Mouse (Mus musculus): ENCODE results near the gene Clybl. TPM values are rescaled to one million over a fixed set of nuclear protein-coding genes. Genes with fewer than 3 reads are reported as not detected.

The Clybl gene
- total RNA-seq, 4 experiments from 2014 or later: 63.6 to 71.6 (median 70.3) TPM

DNA sequence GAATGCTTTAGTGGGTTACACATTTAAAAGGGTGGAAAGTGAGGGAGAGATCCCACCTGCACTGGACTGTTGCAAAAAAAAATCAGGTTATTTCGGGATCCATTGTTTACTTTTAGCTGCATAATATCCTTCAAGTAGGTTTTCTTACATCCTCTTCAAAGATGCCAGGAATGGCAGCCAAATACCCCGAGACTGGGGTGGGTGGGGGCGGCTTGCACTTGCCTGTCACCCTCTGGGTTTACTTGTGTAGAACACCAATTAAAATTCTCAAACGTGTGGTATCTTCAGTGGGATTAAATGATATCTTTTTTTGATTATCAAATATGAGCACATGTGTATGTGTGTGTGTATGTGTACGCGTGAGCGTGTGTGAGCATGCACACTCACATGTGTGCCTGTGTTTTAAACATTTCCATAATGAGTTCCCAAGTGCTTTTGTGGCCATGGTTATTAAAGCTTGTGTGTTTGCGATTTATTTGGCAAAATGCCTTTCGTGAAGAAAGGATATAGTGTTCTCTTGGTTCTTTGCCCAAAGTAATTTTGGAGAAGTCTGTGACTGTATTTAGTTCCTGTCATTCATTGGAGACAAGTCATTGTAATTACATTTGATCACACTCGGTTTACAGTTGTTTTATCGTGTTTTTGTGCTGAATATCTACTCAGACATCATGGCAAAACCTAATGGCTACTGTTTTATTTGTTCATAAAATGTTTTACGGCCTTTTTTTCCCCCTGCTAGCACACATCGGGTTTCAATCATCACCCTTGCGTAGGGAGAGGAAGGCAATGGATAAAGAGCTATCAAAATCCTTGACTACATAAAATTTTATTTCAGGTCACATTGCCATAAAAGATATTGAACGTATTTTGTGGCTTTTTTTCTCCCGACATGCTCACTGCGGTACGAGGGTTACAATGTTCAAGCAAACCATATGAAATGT, 65.7 kb downstream of the Clybl start:
- DNase-seq (ENCODE audit: low spot score in 2 of 2): no peak

DNA sequence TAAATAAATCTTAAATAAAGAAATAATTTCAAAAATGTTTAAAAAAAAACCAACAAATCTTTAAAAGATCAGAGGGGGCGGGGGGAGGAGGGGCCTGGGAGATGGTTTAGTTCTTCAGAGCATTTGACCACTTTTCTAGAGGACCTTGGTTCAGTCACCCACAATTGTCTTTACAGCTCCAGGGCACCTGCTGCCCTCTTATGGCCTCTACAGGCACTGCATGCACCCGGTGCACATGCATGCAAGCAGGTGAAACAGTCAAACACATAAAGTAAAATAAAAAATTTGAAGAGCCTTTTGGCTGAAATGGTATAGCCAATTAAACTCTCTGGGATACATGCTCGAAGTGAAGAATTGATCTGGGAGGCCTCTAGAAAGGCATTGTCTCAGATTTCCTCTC, 67.6 kb downstream of the Clybl start:
- DNase-seq (ENCODE audit: low spot score in 2 of 2): no peak

DNA sequence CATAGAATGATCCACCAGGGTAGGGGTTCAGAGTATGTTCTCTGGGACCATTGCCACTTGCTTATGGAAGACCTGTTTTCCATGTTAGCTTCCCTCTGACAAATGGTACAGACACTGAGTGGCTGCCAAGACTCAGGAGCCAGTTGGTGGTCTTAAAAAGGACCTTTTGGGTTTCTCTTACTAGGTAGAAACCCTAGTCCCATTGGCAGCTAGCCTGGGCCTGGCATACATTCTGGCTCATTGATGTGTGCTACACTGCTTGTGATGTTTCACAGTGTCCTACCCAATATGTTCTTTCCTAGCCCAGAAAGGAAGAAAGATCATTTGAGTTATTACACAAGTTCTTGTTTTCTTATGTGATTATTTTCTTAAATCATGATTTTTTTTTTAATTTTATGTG, 69.8 kb downstream of the Clybl start:
- no peak for DNase-seq (ENCODE audit: low spot score in 2 of 2)

DNA sequence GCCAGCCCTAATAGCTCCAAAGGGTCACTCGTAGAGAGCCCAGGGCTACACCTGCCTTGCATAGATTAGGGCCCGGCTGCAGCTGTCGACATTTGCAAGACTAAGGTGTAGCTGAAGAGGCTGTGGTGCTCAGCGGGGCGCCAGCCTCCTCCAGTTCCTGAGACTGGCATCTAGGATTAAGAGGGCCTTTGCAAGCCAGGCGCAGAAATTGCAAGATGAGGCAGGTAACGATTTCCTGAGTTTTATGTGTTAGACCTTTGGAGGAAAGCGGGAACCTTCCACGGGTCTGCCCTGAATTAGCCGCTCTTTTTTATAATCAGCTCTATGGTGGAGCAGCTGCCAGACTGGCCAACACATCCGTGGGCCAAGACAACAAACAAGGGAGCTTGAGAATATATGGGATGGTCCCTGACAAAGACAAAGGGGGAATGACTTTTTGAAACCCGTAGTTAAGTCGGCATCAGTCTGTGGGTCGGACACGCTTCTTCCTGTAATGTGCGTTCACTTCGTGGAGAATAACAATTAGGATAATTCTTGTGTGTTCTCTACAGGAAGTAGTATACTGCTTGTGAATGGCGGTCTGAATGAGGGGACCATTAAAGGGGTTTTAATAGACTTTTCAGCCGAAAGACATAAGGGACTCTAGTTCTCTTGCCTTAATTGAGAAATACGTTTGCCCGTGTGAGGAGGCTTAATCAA, 74.2 kb downstream of the Clybl start:
- no peak for DNase-seq (ENCODE audit: low spot score in 2 of 2)

DNA sequence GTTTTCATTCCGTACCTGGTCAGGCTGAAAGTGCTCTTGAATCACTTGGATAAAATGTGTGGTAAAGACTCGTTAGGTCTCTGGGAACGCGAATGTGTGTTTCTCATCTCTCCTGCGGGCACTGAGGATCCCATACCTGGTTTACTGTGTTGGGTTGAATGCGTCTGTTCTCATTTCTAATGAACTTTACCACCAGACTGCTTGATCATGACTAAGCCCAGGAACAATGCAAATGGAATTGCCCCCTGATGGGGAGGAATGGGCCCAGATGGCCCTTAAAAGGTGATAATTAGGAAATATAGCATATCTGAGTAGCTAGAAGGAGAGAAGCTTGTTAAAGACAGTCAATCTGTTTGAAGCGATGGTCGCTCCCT, 74.7 kb downstream of the Clybl start:
- DNase-seq (ENCODE audit: low spot score in 2 of 2): no peak

DNA sequence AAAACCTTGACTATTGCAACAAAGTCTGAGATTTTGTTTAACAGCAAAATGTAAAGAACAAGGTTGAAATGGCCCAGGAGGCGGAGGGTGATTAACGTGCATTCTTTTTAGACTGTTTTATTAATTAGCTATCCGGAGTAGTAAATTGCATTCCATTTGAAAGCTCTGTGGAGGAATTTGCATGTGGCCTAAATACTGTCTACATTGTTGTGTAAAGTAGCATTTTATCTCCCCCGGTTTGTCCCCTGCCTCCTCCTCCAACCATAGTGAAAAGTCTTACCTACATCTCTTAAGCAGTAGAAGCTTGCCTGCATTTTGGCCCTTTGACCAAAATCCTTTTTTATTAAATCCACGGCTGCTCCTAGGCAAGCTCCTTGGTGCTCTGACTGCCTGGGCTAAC, 76.8 kb downstream of the Clybl start:
- DNase-seq (ENCODE audit: low spot score in 2 of 2): no peak

DNA sequence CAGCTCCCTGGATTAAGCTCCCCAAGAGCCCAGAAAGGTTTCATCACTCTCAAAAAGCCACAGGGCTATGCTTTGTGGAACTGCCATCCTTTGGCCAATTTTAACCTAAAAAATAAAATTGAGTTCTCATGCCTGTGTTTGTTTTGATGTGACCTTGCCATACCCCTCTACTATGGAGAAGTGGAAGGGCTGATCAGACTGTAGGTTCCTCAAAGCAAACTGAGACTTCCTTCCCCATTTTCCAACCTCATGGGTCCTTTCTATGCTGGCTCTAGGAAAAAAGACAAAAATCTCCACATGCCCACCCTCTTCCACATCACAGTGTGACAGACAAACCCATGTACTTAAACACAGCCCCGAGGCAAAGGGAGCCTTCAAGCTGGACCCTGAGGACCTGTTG, 79.7 kb downstream of the Clybl start:
- DNase-seq (ENCODE audit: low spot score in 2 of 2): no peak

DNA sequence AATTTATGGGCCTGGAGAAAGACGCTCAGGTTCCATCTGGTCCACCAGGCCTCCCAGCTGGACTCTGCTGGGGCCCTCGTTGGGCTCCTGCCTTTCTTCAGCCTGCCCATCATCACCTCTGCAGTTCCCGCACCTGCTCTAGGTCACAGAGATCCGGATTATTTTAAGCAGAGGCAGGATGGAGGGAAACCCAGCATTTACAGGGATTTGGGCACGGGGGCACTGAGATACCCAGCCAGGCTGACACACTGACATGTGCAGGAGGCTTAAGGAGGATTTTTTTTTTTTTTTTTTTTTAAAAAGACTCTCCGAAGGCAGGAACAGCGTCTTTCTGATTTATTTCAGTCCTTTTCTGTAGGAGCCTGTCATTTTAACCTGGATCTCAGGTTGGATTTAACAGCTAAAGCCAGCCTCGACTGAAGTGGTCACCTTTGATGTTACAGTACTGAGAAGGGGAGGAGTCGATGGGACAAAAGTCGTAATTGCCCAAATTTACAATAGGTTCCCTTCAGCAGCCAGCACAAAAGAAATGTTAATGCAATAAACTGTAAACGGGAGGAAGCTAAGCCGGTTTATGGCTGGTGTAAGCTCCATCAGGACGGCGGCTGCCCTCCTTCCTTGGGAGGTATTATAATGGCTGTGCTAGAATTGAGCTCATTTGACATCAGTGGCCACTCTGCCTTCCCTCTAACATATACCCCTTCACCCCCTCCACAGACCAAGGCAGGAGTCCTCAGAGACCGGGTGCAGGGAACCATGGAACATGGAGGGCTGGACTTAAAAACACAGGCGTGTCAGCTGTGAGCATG, 81.6 kb downstream of the Clybl start:
- no peak for DNase-seq (ENCODE audit: low spot score in 2 of 2)

DNA sequence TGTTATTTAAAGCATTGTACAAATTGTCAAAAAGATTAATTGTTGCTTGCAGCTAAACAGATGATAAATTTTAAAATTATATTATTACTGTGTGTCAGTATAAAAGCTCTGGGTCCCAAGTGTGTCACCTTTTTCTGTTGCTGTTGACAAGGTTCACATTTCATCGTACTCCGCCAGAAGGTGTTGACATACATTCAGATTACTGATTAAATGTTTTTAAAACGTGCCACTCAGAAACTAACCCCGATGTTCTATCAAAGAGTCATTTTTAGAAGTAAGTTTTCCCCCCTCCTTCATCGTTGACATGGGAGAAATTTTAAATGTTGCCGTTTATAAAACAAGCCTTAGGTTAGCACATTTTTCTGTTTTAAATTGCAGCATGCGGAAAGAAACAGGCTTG, 83.7 kb downstream of the Clybl start:
- no peak for DNase-seq (ENCODE audit: low spot score in 2 of 2)

DNA sequence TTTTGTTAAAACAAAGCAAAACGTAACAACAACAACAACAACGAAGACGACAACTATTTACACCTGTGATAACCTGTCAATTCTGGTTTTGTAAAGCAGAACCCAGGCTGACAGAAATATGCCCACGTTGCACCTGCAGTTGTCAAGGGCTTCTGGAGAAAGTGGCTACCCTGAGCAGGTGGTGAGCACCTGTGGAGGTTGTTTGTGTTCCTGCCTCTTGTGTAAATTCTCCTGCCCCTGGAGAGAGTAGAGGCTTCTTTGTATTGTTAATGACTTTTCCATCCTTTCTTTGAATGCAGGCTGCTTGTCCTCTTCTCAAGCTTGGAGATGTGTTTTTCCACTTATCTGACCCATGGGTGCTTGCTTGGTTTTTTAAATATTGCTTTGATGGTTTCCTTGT, 86.1 kb downstream of the Clybl start:
- no peak for DNase-seq (ENCODE audit: low spot score in 2 of 2)

DNA sequence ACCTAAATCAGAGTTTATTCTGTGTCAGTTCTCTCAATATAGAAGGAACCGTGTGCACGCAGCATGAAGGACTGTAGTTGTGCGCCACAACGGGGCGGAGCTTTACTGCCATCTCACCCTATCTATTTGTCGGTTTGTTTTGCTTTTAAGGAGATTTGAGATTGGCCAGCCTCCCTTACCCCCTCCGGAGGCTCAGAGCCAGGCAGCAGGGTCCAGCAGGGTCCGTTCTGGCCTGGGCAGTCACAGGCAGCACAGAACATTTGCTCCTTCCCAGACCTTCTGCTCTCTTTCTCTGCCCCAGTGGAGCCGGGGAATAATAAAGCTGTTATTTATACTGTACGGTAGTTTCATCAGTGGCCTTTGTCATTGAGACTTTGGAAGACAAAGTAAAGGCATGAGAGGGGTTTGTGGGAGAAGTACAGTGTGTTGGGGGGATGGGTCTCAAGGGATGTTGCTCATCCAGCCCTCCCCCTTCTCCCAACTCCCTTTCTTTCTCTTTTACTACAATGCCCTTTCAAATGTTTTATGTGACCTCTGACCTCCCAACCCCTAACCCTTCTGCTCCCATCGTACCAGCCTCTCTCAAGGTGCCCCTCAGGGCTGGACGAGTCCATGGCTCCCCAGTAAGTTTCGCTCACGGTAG, 89.7 kb downstream of the Clybl start:
- no peak for DNase-seq (ENCODE audit: low spot score in 2 of 2)

DNA sequence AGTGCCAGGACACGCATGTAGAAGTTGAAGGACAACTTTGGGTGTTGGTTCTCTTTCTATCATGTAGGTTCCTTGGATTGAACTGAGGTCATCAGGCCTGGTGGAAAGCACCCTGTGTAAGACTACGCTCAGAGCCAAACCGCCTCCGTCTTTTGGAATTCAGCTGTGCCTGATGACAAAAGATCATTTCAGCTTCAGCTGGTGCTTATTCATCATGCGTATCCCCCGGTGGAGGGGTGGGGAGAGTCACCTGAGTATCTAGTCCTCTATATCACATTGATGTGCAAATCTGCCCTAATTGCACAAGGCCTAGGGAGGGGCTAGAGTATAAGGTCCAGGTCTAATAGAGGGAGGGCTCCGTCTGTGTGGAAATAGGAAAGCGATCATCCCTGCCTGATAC, 95.6 kb downstream of the Clybl start:
- DNase-seq (ENCODE audit: low spot score in 2 of 2): no peak

DNA sequence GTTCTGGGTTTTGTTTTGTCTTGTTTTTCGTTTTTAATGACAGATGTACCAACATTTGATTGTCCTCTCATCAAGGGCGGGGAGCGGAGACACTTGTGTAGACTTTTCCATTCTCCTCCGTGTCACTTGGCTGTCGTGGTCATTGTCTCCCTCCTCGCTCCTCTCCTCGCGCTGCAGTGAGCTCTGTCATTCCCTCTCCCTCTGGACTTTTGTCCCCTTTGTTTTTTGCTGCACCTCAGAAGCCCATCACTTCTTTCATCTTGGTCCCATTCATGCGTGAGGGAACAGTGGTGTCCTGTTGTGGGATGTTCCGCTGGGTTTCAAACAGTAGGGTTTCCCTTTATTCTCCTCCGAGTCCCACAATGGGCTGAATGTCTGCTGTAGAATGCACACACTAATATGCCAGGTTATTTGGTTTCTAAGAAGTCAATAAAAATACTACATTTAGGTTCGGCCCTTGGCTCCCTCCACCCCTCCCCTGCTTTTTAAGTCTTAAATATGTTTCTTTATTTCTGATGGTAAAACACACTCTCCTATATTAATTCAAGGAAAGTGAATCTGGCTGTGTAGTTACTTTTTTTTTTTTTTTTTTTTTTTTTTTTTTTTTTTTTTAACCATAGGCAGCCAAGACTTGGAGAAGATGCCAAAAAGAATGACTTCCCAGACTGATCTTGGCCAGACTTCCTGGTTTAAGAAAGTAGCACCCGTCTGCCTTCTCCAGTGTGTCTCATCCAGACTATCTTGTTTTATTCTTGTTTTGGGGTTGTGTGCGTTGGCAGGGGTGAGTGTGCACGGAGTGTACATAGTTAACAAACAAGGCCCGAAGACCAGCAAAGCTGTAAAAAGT, 98.2 kb downstream of the Clybl start:
- DNase-seq (ENCODE audit: low spot score in 2 of 2): no peak

DNA sequence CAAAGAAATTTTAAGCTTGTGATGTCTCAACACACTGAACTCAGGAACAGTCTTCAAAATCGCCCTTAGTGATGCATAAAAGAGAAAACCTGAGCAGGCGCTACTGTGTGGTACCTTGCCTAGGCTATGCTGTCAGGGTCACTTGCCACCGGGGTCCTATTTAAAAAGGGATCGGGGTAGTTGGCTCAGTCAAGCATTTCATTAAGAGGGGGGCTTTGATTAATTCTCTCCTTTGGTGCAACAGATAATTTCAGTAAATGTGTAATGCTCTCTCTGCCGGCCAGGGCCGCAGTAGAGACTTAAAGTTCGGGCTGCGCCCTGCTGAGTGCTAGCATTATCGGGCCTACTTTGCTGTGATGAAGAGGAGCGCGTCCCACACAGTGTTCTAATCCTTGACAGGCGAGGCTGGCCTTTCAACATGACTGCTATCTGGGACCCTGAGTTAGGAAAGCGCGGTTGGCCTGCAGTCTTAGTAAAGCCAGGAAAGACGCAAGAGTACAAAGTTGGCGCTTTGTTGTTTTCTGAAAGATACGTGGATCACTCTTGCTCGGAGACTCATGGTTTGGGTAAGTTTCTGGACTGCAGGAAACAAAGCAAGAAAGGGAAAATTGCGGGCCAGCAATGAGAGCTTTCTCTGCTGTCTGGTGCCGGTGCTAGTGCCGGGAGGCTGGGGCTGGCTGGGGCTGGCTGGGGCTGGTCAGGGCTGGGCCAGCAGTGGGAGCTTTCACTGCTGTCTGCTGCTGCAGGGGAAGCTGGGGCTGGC, 99.0 kb downstream of the Clybl start:
- DNase-seq (ENCODE audit: low spot score in 2 of 2): no peak

DNA sequence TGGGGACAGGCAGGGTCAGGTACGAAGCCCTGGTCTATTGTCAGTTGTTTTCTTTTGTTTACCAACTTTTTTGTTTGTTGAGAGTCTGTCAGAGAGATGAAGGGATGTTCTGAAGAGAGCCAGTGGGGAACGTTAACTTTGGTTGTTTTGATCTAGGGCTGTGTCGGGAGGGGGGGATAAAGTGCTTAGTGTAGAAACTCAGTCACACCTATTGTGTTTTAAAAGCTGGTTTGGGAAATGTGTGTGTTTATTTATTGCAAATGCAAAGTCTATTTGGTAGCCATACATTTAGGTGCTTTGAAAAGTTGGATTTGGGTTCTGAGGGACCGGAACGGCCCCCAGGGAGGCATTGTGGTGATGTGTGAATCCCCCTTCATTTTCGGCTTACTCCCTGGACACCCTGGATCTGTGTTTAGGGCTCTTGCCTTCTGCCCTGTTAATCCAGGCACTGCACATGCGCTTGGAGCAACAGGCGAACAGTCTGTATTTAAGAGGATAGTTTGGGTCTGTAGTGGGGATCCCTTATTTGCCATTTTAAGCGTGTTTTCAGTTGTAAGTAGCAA, 99.6 kb downstream of the Clybl start:
- DNase-seq (ENCODE audit: low spot score in 2 of 2): no peak

DNA sequence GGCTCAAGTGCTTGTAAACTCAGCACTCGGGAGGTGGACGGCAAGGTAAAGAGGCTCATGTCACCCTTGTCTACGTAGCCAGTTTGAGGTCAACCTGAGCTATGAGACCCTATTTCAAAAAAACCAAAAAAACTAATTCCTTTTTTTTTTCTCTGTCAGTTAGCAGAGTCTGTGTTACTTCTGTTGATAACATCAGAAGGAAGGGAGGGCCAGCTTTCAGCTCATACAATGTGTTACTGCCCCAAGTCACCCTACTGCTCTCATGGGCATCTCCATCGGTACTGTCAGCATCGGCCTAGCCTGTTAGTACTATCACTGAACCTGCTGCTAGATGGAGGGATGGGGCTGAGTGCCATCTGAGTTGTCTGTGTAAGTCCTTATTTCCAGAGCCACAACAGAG, 102.5 kb downstream of the Clybl start:
- no peak for DNase-seq (ENCODE audit: low spot score in 2 of 2)

DNA sequence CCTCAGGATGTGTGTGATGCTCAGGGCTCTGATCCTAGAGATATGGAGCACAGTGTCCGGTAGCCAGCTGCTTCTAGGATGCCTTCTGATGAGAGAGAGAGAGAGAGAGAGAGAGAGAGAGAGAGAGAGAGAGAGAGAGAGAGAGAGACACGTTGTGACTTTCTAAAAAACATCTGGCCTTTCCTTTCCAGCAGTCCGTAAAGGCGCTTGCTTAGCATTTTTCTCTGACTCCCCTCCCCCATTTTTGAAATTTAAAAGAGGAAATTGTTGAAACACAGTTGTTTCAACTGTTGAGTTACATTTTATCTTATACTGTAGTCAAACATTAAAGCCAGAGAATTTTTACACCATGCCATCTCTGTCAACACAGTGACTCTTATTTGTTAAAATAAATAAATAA, 114.9 kb downstream of the Clybl start:
- no peak for DNase-seq (ENCODE audit: low spot score in 2 of 2)

DNA sequence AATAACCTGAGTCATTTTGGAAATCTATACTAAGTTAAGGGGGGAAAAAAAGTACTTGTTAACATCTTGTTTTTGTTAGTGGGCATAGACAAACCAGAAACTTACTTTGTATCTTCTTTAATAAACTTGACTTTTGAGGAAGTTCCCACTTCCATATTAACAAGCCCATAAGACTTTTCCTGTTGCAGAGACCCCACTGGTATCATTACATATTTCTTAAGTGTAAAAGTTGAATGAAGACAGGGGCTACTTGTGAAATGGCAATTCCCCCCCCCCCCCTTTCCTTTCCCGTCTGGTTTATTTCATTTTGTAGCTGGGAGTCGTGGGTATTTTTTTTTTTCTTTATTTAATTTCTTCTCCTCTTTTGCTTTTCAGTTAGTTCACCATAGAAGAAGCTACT, 115.4 kb downstream of the Clybl start:
- no peak for DNase-seq (ENCODE audit: low spot score in 2 of 2)

DNA sequence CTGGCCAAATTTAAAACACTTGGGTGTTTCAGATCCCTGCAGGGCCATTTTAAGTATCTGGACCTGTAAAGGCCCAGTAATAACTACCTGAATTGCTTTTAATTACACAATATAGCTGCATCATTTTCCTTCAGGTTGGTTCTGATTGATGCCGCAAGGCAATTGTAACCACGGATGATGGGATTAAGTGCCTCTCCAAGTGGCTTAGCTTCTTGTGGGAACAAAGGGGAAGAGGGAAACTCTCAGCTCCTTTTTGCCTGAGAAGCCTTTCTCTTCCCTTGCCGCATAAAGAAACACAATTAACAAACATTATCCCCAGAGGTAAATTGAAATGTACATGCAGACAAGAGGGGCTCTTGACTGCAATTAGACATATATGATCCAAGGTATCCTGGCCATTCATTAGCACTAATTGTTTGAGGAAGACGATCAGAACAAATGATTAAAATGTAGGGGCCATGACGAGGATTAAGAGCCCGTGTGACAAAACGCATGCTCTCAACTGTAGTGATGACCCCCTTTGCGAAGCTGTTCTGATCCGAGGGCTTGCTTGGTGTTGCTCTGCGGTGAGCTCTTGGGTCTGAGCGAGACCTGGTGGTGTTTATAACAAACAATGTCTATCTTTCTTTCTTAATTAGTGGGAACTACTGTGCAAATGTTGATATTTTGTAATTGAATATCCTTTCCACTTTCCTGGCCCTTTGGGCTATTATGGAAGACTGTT, 116.0 kb downstream of the Clybl start:
- no peak for DNase-seq (ENCODE audit: low spot score in 2 of 2)

Measured in gastrocnemius, adult 8-10 months (tissue).